Mouse (Mus musculus) heart, adult 18-20 months (tissue): ENCODE data around the gene Hist1h3f. TPM values are rescaled to one million over a fixed set of nuclear protein-coding genes. Genes with fewer than 3 reads are reported as not detected.
A peak's percentile ranks its signal among the peaks of the same experiment; 100 is the strongest.

Experiments used
- DNase-seq, 2 experiments: peaks; one replicate each; pipeline ENCODE4 v3.0.0; 2021 to 2022; ENCODE audit warnings: mixed read lengths in 1 of 2
- total RNA-seq, 2 experiments: library from RNA; stranded (reverse); gene quantifications; 2 replicates each; pipeline ENCODE4 v1.2.3; 2021

Hist1h3f gene
- total RNA-seq, 2 experiments from 2014 or later = 4.9 to 6.3 TPM

DNA sequence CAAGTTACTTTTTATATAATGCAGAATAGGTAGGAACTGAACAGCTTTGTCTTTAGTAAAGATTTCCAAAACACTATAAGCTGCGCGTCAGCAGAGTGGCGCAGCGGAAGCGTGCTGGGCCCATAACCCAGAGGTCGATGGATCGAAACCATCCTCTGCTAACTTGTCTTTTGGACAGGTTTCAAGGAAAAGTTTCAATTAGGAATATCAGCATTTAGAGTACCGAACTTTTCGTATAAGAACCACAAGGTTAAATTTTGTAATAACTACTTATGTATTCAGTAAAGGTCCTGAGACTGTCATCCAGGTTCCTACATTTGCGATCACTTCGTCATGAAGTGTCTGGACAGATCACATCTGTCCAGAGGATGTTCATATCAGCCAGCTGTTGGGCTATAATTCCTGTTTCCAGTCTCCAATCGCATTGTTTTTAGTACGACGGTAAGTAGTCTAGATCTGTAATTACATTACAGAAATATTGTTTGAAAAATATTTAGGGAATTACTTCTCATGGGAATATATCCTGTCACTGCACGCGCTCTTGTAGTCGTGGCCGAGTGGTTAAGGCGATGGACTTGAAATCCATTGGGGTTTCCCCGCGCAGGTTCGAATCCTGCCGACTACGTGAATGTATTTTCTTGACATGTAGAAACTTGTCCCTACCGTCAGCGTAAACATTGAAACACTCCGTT, 26.1 kb upstream of the Hist1h3f start:
- DNase-seq = peak; percentile 90 to 97

DNA sequence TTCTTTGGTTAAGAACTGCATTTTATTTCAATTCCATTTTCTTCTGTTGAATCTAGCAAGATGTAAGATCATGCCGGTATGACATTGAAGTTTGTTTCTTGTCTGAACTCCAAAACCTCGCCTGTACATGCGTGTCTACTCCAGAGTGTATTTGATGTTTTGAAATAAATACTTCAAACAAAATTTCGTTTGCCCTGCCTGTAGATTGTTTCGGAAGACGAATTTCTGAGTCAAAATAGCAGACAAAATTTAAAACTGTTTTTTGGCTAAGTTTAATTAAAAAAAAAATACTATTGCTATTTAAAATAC, 25.6 kb upstream of the Hist1h3f start:
- DNase-seq = no peak

DNA sequence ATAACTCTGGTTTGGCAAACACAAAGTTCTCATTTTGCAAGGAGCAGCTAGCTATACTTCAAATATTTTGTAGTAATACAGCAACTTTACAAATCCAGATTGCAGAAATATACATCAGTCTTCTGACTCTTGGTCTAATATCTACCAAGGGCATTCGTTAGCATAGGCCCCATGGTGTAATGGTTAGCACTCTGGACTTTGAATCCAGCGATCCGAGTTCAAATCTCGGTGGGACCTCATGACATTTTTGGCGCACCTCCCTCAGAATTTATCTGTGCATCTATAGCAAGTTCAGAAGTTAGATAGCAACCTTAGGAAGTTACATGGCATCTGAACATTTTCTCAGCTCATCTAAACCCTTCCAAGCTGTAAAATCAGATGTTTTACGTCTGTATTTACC, 25.0 kb upstream of the Hist1h3f start:
- DNase-seq = peak; percentile 81 to 94

DNA sequence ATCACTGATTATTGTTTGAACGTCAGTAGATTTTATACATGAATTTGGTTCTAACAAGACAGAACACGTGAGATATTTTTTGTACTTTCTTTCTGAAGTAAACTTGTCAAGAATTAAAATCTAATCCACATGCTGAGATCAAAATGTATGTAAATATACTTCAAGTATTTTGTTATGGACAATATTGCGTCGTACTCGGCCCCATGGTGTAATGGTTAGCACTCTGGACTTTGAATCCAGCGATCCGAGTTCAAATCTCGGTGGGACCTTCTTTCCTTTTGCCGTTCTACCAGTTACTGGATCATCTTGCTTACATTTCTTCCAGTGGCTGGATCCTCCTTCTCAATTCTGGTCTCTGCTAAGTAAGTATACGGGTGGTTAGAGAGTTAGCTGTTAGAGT, 24.4 kb upstream of the Hist1h3f start:
- peak; percentile 81 to 94 for DNase-seq

DNA sequence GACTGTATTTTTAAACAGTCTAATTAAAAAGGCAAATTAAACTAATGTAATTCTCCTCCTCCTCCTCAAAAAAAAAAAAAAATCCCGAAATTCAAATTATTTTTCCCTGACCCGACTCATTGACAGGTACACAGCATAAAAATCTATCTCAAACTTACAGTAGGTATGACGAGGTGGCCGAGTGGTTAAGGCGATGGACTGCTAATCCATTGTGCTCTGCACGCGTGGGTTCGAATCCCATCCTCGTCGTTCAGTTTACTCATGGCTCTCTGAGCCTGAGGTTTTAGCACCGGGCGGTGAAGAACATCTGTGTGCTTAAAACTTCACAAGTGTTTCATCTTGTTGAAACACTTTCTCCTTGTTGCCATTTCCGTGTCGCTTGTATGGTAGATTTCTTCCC, 22.1 kb upstream of the Hist1h3f start:
- DNase-seq = peak; percentile 81 to 89

DNA sequence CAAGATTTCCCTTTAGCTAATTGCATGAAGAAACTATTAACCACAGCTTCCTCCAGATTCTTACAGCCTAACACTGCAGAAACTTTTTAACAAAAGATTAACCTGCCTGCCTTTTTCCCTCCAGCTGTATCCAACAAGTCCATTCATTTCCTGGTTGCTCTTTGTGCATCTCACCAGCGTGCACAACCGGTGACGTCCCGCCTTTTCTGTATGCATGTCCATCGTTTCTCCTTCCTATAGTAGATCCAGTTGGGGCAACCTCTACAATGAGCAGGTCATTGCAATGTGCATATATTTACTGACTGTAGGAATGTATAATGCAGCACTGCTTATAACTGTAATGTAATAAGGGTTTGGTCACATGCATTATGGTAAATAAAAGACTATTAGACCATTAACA, 19.9 kb upstream of the Hist1h3f start:
- no peak for DNase-seq

DNA sequence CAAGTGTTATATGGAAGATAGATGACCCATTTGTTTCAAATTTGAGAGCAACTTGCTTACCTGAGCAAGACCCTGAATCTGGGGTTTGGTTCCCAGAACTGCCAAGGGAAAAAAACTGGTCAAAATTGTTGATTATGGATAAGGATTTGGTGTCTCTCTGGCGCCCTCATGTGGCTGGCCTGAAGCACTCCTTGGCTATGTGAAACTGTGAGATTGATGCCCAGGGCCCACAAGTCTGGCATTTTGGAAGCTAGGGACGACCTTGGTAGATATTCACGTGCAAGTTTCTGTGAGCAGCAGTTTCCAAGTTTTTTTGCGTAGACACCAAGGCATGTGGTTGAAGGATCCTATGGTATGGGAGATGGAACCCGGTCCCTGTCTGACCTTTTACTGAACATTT, 19.2 kb upstream of the Hist1h3f start:
- peak; percentile 74 to 84 for DNase-seq

DNA sequence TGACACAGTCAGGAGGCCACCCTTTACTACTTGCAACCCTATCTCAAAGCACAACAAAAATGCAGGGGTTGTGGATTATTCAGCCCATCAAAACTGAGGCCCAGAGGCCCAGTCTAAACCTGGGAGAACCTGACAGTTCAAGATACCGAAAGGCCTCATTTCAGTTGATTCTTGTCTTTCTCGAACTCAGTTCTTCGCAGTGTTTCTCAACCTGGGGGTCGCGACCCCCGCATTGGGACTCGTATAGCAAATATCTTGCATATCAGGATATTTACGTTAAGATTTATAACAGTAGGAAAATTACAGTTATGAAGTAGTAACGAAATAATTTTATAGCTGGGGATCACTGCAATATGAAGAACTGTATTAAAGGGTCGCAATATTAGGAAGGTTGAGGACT, 18.0 kb upstream of the Hist1h3f start:
- no peak for DNase-seq

DNA sequence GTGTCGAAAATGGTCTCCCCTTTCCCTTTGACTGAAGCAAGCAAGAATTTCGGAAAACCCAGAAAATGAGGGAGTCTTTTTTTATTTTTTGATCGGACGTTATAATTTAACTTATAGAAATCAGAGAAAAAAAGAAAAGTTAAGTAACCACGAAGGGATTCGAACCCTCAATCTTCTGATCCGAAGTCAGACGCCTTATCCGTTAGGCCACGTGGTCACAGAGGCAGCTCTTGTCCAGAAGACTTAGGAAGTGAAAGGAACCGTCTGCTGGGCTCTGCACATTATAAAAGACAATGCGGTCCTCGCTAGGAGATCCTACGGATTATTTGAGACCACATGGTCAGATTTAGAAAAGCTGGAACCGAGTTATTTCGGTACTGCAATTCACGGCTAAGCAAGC, 17.5 kb upstream of the Hist1h3f start:
- DNase-seq = peak; percentile 90 to 97

DNA sequence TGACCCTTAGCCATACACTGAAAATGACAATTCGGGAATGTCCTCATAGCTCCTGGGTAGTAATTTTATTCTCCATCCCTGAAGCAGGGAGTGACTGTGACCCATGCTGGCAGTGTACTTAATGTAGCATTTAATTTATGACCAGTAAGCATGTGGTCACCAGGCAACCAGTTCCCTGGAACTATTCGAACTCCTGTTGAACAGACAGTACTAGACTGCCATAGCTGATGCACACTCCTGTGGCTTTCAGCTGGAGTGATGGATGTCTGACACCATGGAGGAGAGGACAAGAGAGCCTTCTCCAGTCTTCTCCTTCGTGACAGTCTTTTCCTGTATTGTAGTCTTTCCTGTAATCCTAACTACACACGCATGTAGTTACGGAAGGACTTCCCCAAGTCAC, 14.8 kb upstream of the Hist1h3f start:
- DNase-seq = no peak

DNA sequence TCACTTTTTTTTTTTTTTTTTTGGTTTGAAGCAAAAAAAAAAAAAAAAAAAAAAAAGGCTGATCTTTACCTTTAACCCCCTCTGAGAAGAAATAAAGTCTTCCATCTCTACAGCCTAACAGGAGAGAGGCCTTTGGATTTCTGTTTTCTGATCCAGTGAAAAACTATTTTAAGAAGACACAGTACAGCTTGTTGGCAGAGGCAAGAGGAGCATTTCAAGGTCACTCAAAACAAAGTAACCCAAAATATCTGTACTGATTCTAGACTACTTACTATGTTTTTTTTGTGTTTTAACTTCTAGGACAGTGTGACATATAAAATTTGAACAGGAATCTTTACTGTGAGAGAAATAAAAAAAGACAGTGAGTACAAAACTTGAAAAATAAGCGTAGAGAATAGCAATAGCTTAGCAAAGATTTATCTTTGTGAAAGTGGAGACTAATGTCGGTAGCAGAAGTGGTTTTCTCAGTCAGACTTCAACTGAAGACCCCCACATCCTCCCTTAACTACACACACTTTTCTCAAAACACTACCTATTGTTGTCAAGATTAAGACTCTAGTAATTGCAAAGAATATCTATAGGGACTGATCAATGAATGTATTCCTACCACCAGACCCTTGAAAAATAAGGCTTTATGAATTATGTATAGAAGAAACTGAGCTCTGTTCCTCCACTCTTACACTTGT, 14.2 kb upstream of the Hist1h3f start:
- DNase-seq = no peak

DNA sequence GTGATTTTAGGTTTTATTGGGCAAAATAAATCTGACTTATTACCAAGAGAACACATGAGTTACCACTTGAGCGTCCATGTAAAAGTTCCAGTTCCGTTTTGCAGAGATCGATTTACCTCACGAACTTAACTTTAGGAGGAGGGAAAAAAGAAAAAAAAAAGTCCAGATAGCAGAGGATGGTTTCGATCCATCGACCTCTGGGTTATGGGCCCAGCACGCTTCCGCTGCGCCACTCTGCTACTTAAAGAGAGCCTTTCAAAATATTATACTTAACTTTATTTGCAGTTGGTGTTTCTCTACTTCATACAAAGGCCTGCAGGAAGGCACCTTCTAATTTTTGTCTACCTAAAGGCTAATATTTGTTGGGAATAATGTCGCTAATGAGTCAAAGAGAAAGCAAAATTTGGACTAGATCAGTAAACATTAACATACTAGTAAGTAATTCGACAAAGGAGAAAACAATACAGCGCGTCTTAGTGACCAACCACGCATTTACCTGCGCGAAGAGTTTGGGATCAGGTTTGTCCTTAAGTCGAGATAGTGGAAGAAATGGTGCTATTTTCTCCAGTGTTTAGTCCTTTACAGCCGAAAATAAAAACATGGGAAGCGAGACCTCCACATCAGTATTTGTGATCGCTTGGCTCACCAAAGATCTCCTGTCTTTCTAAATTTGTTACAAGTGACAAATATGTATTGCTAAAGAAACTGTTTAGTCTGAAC, 13.5 kb upstream of the Hist1h3f start:
- DNase-seq = peak; percentile 75 to 89

DNA sequence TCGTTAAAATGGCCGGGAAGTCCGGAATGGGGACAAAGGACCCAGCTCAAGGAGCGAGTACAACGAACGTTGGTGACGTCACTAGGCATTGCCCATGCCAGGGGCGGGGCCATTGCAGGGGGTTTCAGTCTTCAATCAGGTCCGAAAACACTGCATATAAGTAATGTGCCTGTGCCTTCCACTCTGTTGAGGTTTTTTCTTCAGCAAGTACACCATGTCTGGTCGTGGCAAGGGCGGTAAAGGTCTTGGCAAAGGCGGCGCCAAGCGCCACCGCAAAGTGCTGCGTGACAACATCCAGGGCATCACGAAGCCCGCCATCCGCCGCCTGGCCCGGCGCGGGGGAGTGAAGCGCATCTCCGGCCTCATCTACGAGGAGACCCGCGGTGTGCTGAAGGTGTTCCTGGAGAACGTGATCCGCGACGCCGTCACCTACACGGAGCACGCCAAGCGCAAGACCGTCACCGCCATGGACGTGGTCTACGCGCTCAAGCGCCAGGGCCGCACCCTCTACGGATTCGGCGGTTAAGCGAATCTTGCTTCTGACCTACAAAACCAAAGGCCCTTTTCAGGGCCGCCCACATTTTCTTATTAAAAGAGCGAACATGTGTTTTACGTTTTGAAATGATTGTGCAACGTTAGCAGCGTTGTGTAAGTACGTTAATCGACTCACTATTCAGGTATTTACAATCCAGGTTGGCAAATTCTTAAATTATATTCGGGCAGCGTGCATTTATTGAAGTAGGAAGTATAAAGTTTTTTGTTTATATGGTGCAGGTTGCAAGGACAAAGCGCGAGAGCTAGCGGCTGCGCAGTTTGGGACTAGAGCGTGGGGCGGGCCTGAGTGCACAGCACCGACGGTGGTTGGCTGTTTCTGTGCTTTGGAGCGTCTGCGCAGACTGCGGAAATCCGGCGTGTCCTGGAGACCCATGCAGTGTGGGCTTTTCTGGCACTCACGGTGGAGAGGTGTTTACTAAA, 12.7 kb upstream of the Hist1h3f start, which contains the start of gene Hist1h4h:
Gene Hist1h4h, plus strand, starts transcription at position 150 of the 975 bp plus-strand sequence.
- peak; percentile 98 to 99 for DNase-seq

DNA sequence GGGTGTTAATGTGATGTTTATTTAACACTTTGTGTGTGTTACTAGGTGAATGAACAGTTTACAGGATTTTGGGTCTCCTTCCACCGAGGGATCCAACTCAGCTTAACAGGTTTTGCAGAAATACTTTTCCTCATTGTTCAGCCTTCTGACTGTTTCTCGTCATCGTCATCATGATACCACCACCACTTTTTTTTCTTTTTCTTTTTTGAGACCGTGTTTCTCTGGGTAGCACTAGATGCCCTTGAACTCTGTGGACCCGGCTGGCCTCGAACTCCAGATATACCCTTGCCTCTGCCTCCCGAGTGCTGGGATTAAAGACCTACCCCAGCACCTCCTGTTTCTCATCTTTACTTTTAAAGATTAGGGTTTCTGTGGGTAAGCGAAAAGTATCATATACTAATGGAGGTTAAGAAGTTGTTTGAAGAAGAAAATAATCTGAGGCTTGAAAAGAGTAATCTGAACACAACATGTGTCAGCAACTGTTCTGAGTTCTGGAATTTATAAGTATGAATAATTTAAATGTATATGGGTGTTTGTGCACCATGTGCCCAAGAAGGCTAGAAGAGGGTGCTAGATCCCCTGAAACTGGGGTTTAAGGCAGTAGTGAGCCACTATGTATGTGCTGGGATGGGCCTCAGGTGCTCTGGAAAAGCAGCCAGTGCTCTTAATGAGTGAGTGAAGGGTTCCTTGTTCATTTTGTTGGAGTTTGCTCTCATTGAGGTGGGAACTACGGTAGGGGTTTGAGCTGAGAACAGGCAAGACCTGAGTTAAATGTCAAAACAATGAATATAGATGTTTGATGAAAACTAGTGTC, 11.4 kb upstream of the Hist1h3f start:
- DNase-seq = no peak

DNA sequence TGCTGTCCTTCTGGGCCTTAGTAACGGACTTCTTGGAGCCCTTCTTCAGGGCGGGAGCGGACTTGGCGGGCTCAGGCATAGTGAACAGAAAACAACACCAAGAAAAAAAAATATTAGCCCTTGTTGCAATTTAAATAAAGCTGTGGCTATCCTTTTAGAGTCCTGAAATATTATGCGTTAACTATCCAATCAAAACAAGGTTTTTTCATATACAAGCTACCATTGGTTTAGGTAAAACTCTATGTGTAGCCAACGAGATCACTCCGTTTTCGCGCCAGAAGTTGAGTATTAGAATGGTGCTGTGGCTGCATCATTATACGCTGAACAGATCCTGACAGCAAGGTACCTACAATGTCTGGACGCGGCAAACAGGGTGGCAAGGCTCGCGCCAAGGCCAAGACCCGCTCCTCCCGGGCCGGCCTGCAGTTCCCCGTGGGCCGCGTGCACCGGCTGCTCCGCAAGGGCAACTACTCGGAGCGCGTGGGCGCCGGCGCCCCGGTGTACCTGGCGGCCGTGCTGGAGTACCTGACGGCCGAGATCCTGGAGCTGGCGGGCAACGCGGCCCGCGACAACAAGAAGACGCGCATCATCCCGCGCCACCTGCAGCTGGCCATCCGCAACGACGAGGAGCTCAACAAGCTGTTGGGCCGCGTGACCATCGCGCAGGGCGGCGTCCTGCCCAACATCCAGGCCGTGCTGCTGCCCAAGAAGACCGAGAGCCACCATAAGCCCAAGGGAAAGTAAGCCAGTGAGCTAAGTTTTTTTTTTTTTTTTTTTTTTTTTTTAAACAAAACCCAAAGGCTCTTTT, 10.1 kb upstream of the Hist1h3f start, which contains the start of gene Hist1h2af:
Gene Hist1h2af, plus strand, starts transcription at position 347 of the 808 bp plus-strand sequence.
- DNase-seq = peak; percentile 50 to 59

DNA sequence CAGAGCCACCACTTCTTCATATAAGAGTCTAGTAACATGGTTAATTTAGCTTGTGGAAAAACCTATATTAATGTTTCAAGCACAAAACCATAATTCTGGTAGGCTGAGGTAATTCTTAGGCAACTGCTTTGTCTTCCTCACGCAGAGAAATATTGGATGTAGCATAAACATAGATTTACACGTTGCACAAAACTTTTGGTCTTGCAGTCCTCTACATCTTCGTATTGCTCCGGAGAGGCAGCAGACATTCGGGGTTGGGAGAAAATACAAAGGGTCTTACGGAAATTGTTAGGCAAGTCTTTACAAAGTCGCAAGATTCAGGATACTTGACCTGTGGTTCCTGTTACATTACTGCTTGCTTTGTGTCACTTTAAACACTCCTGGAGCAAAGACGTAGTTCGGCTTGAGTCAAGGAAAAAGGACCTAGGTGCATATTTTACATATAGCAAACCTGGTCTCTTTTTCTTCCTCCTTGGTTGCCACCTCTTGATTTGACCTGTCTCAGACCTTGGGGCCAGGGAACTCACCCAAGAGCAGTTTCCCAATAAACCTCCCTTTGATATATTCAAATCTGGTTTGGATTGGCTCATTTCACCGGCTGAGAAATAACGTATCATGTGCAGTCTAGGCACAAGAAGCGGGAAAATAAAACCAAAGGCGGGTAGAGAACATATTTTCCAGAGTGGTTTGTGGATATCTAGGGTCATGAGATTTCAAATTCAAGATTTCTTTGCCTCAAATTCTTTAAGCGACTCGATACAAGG, 9.3 kb upstream of the Hist1h3f start:
- DNase-seq = peak in 1 of 2 experiments; percentile 20

DNA sequence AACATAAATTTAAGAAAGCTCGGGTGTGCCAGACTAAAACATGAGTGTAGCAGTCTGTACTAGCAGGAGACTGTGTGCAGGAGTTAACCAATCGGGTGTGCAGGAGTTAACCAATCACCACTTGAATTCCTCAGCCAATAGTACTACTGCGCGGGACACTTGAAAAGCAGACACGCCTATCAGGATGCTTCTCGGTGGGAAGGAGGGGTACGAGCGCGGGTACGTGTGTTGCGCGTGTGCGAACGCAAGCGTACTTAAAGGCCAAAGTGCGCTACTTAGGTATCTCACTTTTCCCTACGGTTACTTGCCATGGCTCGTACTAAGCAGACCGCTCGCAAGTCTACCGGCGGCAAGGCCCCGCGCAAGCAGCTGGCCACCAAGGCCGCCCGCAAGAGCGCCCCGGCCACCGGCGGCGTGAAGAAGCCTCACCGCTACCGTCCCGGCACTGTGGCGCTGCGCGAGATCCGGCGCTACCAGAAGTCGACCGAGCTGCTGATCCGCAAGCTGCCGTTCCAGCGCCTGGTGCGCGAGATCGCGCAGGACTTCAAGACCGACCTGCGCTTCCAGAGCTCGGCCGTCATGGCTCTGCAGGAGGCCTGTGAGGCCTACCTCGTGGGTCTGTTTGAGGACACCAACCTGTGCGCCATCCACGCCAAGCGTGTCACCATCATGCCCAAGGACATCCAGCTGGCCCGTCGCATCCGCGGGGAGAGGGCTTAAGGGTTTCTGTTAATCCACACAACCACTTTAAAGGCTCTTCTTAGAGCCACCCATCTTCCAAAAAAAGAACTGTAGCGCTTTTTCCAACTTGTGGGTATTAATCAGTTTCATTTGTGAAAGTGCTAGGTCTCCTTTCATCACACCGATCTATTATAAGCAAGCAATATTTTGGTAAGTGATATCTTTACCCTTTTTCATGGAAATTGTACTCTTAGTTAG, 8.4 kb upstream of the Hist1h3f start, which contains the start of gene Hist1h3g:
Gene Hist1h3g, plus strand, starts transcription at position 286 of the 939 bp plus-strand sequence.
- peak; percentile 89 to 94 for DNase-seq
